Mouse (Mus musculus) spleen, adult 18-20 months (tissue): Measurements from ENCODE around the gene 6820408C15Rik.
"Not testable (repeated sequence)": the region's sequence is repeated elsewhere in the genome, so short reads cannot be mapped to it uniquely, and the experiment has no call there.

ENCODE experiments used
- DNase-seq, 2 experiments: peaks; one replicate each; pipeline ENCODE4 v3.0.0; 2022; ENCODE audit warnings: mixed read lengths in 2 of 2

Gene 6820408C15Rik

GRCm38 (mm10) chr2:152411471-152411870 lies 3.9 kb upstream of the 6820408C15Rik start:
- DNase-seq = no peak

DNA sequence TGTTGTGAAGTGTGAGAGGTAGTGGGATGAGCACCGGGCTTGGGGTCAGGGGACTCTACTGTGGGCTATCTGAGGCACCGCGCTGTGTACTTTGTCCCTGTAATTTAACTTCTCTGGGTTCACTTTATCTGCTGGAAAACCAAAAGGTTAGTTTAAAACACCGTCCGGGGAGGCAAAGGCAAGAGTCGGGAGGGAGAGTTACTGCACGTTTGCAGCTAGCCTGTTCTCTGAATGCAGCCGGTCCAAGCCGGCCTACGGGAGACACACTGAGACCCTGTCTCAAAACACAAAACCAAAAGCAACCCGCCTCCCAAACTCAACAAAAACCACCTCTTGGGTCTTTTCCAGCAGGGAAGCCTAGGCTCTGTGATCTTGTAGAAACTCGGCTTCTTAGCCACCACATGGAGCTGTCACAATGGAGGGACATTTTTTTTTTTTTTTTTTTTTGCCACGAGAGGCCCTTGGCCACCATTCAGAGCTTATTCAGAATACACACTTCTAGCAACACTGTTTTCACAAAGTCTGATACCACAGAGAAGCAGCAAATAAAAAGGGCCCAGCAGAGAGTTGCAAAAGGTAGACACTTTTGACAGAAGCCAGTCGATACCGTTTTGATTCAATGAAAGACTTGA lies 2.7 kb upstream of the 6820408C15Rik start:
- DNase-seq = no peak

DNA sequence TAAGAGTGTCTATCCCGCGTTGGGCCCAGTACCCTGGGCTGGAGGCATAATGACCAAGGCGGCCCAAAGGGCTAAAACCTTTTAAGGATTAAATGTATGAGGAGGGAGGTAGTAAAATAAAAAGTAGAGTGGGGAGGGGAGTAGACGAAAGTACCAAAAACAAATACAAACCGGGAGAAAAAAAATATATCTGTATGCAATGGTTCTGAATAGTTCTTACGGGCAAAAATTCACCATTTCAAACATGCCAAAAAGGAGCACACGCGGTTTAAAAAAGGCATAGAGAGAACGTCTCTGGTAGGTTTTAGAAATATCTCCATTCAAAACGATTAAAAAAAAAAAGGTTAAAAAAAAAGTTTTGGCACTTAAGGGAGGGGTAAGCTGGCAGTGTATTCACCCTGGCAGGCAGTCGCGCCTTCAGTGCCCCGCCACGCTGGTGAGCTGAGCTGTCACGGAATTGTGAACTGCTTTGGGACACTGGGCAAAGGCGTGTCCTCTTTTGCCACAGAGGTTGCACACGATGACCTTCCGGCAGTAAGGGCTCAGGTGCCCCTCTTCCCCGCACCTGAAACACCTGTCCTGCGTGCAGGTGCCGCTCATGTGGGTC lies 2.1 kb upstream of the 6820408C15Rik start:
- DNase-seq = no peak

DNA sequence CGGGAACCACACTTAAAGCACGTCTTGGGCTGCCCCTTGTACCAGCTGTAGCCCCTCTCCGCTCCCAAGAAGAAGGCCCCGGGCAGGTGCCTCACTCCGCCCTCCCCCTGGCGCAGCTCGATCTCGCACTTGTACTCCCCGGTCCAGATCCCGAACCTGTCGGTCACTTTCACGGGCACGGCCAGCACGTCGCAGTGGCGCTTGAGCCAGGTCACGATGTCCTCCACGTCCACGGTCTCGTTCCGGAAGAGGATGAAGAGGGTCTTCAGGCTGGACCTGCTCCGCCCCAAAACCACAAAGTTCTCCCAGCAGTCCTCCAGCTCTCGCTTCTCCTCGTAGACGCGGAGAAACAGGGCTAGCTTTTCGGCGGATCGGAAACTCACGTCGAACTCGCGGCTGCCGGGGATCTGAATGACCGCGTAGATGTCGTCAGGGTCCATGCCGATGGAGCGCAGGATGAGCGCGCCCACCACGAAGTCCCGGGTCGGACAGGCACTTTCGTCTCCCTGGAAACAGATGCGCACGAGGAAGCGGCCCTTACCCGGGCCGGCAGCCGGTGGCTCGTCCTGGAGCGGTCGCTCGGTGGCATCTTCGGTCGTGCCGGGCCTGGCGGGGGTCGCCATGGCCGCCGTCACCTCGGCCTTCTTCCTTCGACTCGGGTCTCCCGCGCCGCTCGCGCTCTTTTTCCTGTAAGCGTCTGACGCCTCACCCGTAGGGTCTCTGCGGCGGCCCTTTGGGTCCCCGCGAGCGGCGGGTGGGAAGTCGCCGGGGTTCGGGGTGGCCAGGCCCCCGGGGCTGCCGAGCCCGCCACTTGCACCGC lies 1.4 kb upstream of the 6820408C15Rik start:
- DNase-seq = peak in 1 of 2 experiments; percentile 14

- DNase-seq = peak; percentile 31 to 52
These were observed 709 bp upstream of the 6820408C15Rik start, which contains the start of gene Zcchc3 for GRCm38 (mm10) chr2:152414591-152415165. Gene Zcchc3, minus strand, starts transcription at chr2:152415027.

- DNase-seq = no peak
These were observed 399 bp downstream of the 6820408C15Rik start for GRCm38 (mm10) chr2:152415786-152416185.

GRCm38 (mm10) chr2:152427493-152427892 lies 12.1 kb downstream of the 6820408C15Rik start:
- DNase-seq = no peak

DNA sequence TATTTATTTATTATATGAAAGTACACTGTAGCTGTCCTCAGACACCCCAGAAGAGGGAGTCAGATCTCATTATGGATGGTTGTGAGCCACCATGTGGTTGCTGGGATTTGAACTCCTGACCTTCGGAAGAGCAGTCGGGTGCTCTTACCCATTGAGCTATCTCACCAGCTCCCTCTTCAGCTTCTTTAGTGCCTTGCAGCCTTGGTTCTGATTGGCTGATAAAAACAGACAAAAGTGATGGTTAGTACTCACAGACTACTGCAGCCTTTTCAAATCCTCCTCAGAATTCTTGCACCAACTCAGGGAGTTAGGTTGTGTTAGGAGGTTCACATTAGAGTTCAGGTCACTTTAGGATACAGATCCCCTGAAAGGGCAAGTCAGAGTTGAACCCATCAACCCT lies 13.1 kb downstream of the 6820408C15Rik start:
- DNase-seq = not testable (repeated sequence)

- DNase-seq = no peak
These were observed 21.1 kb downstream of the 6820408C15Rik start for GRCm38 (mm10) chr2:152436405-152436901.

- DNase-seq = peak; percentile 53 to 82
These were observed 21.8 kb downstream of the 6820408C15Rik start for GRCm38 (mm10) chr2:152436983-152437860.

- no peak for DNase-seq
These were observed 23.6 kb downstream of the 6820408C15Rik start for GRCm38 (mm10) chr2:152438963-152439362.

DNA sequence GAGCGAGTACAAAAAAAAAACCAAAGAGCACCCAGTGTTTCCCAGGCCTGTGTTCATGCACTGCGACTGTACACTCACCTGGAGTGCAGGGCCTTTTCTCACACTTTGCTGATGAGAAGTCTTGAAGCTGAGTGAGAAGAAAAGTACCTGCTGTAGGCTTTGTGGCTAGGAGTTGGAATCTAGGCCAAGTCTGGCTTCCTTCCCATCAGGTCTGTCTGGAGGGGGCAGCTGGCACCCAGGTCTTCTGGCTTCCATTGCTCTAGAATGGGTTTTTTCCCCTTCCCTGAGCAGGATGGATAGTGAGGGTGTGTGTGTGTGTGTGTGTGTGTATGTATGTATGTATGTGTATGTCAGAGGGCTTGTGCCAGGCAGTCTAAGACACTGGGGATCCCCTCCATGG lies 24.4 kb downstream of the 6820408C15Rik start:
- no peak for DNase-seq

- no peak for DNase-seq
These were observed 26.9 kb downstream of the 6820408C15Rik start for GRCm38 (mm10) chr2:152442322-152442721.

- DNase-seq = no peak
These were observed 27.9 kb downstream of the 6820408C15Rik start for GRCm38 (mm10) chr2:152443281-152443680.

- DNase-seq = no peak
These were observed 31.3 kb downstream of the 6820408C15Rik start for GRCm38 (mm10) chr2:152446642-152447041.

- DNase-seq = no peak
These were observed 32.1 kb downstream of the 6820408C15Rik start for GRCm38 (mm10) chr2:152447461-152447860.

DNA sequence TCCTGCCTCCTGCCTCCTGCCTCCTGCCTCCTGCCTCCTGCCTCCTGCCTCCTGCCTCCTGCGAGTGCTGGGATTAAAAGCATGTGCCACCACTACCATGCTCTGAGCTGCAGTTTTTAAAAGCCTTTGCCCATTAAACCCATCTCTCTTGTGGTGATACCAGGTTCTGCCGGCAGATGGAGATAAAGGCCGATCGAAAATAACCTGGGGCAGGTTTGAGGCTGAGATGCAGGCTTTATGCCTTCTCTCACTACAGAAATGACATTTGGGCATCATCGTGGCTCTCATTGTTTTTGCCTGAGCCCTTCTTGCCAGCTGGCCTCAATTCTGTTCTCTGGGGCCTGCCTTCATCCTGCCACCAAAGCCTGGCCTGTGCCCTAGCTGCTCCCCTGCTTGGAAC lies 34.9 kb downstream of the 6820408C15Rik start:
- DNase-seq = peak in 1 of 2 experiments; percentile 32

- no peak for DNase-seq
These were observed 36.9 kb downstream of the 6820408C15Rik start for GRCm38 (mm10) chr2:152452101-152452781.

DNA sequence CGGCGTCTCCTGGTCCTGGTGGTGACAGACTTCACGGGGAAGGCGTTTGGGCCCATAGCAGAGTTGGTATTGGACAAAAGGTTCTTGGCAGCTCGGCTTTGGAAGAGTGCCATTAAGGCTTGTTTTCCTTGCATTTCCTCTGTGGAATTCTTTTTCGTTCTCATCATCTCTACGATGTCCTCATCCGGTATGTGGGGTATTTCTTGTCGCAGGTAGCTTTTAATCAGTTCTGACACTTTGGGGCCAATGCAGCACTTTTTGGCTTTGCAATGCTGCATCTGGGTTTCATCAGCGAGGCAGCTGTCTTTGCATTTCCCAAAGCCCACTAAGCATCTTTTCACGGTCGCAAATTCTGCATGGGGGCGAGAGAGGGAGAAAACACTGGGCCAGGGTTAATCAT lies 43.9 kb downstream of the 6820408C15Rik start:
- no peak for DNase-seq

GRCm38 (mm10) chr2:152464570-152465150 lies 49.3 kb downstream of the 6820408C15Rik start, which contains the start of gene Defb23:
Gene Defb23, minus strand, starts transcription at chr2:152464620.
- no peak for DNase-seq

GRCm38 (mm10) chr2:152470973-152471372 lies 55.6 kb downstream of the 6820408C15Rik start:
- peak in 1 of 2 experiments; percentile 13 for DNase-seq
